Mouse (Mus musculus): Measurements from ENCODE around the gene Mipep. TPM values are rescaled to one million over a fixed set of nuclear protein-coding genes. Genes with fewer than 3 reads are reported as not detected.

Mipep gene
- polyA plus RNA-seq, 1 experiment from 2014 or later = 16.4 TPM

- Histone ChIP-seq H3K9ac (no peak overlapping the region), H3K4me3 (no peak overlapping the region), H3K27me3 (no peaks in the 10 kb centered on the region), H3K4me2 (no peak overlapping the region), H3K4me1 (replicated peaks) (peaks cover 41% of the 10 kb centered on the region), H3K9me3 (no peaks in the 10 kb centered on the region), H3K36me3 (peaks cover 25% of the 10 kb centered on the region), H3K27ac (no peak overlapping the region)
- ATAC-seq (ENCODE audit: low FRiP score) = no peak
- WGBS = 77% methylated on average over 9 of the region's 9 CpGs
These were observed 40.7 kb upstream of the Mipep start for GRCm38 (mm10) chr14:60743681-60744080.

- Histone ChIP-seq H3K4me3 (no peak overlapping the region), H3K9ac (no peak overlapping the region), H3K27ac (no peak overlapping the region), H3K36me3 (peaks cover 33% of the 10 kb centered on the region), H3K4me2 (no peak overlapping the region), H3K9me3 (no peaks in the 10 kb centered on the region), H3K27me3 (no peaks in the 10 kb centered on the region), H3K4me1 (replicated peaks) (peaks cover 33% of the 10 kb centered on the region)
- ATAC-seq (ENCODE audit: low FRiP score) = no peak
- WGBS = 88% methylated on average over 6 of the region's 6 CpGs
These were observed 39.2 kb upstream of the Mipep start for GRCm38 (mm10) chr14:60745201-60745600.

DNA sequence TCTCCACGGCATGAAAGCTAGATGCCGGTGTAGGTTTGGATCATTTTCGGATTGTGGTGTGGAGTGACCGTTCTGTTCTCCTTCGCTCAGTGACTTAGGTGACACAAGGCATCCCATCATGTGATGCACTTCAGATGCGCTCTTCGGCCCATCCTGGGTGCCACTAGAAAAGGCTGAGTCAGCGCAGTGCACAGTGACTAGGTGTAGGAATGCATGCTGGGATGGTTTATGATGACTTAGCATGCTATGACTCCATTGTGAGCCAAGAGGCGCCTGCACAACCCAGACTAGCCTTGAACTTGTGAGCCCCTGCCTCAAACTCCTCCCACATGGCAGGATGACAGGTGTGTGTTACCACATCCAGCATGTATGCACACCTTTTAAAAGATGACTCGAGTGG lies 38.2 kb upstream of the Mipep start:
- WGBS = 97% methylated on average over 10 of the region's 10 CpGs
- no peak overlapping the region for H3K27ac ChIP-seq
- H3K36me3 ChIP-seq = peaks cover 41% of the 10 kb centered on the region
- no peaks in the 10 kb centered on the region for H3K27me3 ChIP-seq
- H3K4me3 ChIP-seq = no peak overlapping the region
- H3K4me1 ChIP-seq (replicated peaks) = peaks cover 24% of the 10 kb centered on the region
- H3K9ac ChIP-seq = no peak overlapping the region
- no peak for ATAC-seq (ENCODE audit: low FRiP score)
- H3K4me2 ChIP-seq = no peak overlapping the region
- H3K9me3 ChIP-seq = no peaks in the 10 kb centered on the region

- Histone ChIP-seq H3K4me3 (no peak overlapping the region), H3K27ac (no peak overlapping the region), H3K4me2 (no peak overlapping the region), H3K9ac (no peak overlapping the region), H3K27me3 (no peaks in the 10 kb centered on the region), H3K4me1 (replicated peaks) (peaks cover 12% of the 10 kb centered on the region; the same call in 1 of the 2 replicates), H3K9me3 (no peaks in the 10 kb centered on the region), H3K36me3 (peaks cover 48% of the 10 kb centered on the region)
- no peak for ATAC-seq (ENCODE audit: low FRiP score)
- WGBS = 92% methylated on average over 21 of the region's 21 CpGs
These were observed 37.1 kb upstream of the Mipep start for GRCm38 (mm10) chr14:60747154-60747870.

- H3K27me3 ChIP-seq = no peaks in the 10 kb centered on the region
- no peak overlapping the region for H3K4me3 ChIP-seq
- H3K4me1 ChIP-seq (replicated peaks) = 0 out of 2 replicates have a peak, but pooled peaks cover 6% of the 10 kb centered on the region
- ATAC-seq (ENCODE audit: low FRiP score) = no peak
- H3K9ac ChIP-seq = no peak overlapping the region
- H3K4me2 ChIP-seq = no peak overlapping the region
- peaks cover 52% of the 10 kb centered on the region for H3K36me3 ChIP-seq
- H3K27ac ChIP-seq = no peak overlapping the region
- H3K9me3 ChIP-seq = no peaks in the 10 kb centered on the region
- WGBS = 87% methylated on average over 12 of the region's 12 CpGs
These were observed 34.5 kb upstream of the Mipep start for GRCm38 (mm10) chr14:60749880-60750279.

GRCm38 (mm10) chr14:60751581-60751980 lies 32.8 kb upstream of the Mipep start:
- no peaks in the 10 kb centered on the region for H3K9me3 ChIP-seq
- H3K4me2 ChIP-seq = no peak overlapping the region
- no peak overlapping the region for H3K4me3 ChIP-seq
- 0 out of 2 replicates have a peak, but pooled peaks cover 6% of the 10 kb centered on the region for H3K4me1 ChIP-seq (replicated peaks)
- H3K36me3 ChIP-seq = peaks cover 52% of the 10 kb centered on the region
- H3K9ac ChIP-seq = no peak overlapping the region
- no peaks in the 10 kb centered on the region for H3K27me3 ChIP-seq
- H3K27ac ChIP-seq = no peak overlapping the region
- no peak for ATAC-seq (ENCODE audit: low FRiP score)
- WGBS = 95% methylated on average over 16 of the region's 16 CpGs

DNA sequence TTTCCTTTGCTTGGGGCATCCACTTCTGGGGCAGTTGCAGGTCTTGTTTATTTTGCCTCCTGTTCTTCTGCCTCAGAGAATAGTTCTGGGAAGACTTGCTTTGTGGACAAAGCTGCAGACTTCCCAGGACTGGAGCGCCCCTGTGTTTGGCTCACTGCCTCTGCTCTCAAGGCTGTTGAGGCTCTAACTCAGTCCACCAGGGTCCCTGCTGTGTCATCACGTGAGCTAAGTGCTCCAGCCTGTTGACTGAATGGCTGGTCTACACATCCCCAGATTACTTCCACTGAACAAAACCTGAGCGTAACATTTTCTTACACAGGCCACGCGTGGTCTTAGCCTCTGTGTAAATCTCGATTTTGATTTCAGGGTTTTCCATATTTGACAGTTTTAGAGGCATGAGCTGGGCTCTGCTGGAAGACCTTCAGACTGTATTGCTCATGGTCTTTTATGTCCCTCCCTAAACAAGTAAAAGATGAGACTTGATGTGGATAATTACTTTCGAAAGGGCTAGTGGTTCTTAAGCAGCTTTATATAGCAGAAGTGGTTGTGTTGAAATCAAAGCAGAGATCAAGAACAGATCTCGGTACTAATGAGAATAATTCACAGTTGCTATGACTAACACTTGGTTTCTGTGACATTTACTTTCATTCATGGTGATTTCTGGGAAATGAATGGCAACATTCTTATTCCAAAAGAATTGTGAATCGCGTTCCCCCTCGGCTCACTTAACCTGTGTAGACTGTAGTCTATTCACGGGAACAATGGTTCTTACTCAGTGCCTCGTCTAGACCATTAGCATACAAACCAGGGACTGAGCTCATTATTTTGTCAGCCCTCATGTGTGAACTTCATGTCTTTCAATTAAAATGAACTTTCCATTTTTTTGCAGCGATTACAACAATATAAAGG lies 31.2 kb upstream of the Mipep start:
- 54% methylated on average over 14 of the region's 14 CpGs for WGBS
- Histone ChIP-seq H3K9ac (no peak overlapping the region), H3K27ac (peak overlapping the region; percentile 27), H3K4me3 (no peak overlapping the region), H3K36me3 (peaks cover 53% of the 10 kb centered on the region), H3K9me3 (no peaks in the 10 kb centered on the region), H3K4me1 (replicated peaks) (0 out of 2 replicates have a peak, but pooled peaks cover 6% of the 10 kb centered on the region), H3K4me2 (no peak overlapping the region), H3K27me3 (no peaks in the 10 kb centered on the region)
- ATAC-seq (ENCODE audit: low FRiP score) = peak; percentile 52; the same call in 1 of the 2 replicates

DNA sequence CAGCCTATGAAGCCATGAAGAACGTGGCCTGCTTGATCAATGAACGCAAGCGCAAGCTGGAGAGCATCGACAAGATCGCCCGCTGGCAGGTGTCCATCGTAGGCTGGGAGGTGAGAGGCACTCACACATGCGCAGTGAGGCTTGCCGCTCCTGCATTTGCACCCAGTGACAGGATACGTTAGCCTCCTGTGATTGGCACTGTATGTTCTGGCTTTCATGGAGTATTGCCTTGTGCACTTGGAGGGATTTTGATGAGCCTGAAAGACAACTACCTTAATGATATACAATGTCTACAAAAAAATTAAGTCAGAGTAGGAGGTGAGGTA lies 30.6 kb upstream of the Mipep start:
- ATAC-seq (ENCODE audit: low FRiP score) = no peak
- Histone ChIP-seq H3K36me3 (peaks cover 56% of the 10 kb centered on the region), H3K4me1 (replicated peaks) (0 out of 2 replicates have a peak, but pooled peaks cover 6% of the 10 kb centered on the region), H3K9me3 (no peaks in the 10 kb centered on the region), H3K4me2 (no peak overlapping the region), H3K27ac (peak overlapping the region; percentile 27; the same call in 1 of the 2 replicates), H3K9ac (no peak overlapping the region), H3K27me3 (no peaks in the 10 kb centered on the region), H3K4me3 (no peak overlapping the region)
- WGBS = 70% methylated on average over 10 of the region's 10 CpGs

DNA sequence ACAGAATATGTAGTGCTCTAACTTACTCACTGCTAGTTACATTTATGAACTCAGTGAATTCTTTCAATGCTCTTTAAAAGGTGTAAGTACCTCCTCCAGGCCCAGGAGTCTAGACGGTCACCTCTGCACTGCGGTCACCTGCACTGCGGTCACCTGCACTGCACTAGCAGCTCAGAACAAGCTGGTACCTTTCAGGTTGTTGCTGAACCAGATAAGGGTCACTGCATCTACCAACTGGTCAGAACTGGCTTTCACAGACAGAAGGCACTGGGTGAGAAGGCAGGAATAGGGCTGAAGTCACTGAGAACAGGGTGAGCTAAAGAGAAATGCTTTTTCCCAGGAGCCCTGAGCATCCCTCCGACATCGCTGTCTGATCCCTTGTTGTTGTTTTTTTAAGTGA lies 29.7 kb upstream of the Mipep start:
- Histone ChIP-seq H3K36me3 (peaks cover 64% of the 10 kb centered on the region), H3K27ac (no peak overlapping the region), H3K4me1 (replicated peaks) (0 out of 2 replicates have a peak, but pooled peaks cover 6% of the 10 kb centered on the region), H3K9me3 (no peaks in the 10 kb centered on the region), H3K9ac (no peak overlapping the region), H3K4me2 (no peak overlapping the region), H3K4me3 (no peak overlapping the region), H3K27me3 (no peaks in the 10 kb centered on the region)
- ATAC-seq (ENCODE audit: low FRiP score) = no peak
- 95% methylated on average over 5 of the region's 5 CpGs for WGBS

- ATAC-seq (ENCODE audit: low FRiP score) = no peak
These were observed 28.1 kb upstream of the Mipep start for GRCm38 (mm10) chr14:60756271-60756670.

DNA sequence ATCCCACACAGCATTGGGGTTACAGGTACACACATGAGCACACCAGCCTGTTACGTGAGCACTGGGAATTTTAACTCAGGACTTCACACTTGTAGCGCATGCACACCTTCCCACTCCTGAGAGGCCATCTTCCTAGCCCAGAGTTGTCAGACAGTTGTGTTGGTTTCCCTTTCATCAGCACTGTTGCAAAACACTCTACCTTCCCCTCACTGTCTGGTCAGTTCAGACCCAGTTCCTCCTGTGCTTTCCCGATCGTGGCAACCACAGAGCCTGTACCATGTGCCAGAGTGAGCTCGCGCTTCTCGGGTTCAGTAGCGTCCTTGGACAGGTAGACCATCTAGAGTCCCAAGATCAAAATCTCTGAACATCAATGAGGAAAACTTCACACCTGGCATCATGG lies 27.1 kb upstream of the Mipep start:
- H3K36me3 ChIP-seq = peaks cover 66% of the 10 kb centered on the region

More at GRCm38 (mm10) chr14:60756271-60756670, 28.1 kb upstream of the Mipep start:
- Histone ChIP-seq H3K4me3 (no peak overlapping the region), H3K4me2 (no peak overlapping the region), H3K4me1 (replicated peaks) (0 out of 2 replicates have a peak, but pooled peaks cover 6% of the 10 kb centered on the region), H3K9ac (no peak overlapping the region), H3K27me3 (no peaks in the 10 kb centered on the region), H3K9me3 (no peaks in the 10 kb centered on the region), H3K27ac (no peak overlapping the region), H3K36me3 (peaks cover 62% of the 10 kb centered on the region)
- 95% methylated on average over 15 of the region's 15 CpGs for WGBS

GRCm38 (mm10) chr14:60757722-60758121 lies 26.7 kb upstream of the Mipep start:
- Histone ChIP-seq H3K27ac (no peak overlapping the region), H3K4me2 (no peak overlapping the region), H3K4me1 (replicated peaks) (0 out of 2 replicates have a peak, but pooled peaks cover 6% of the 10 kb centered on the region), H3K9me3 (no peaks in the 10 kb centered on the region), H3K36me3 (peaks cover 67% of the 10 kb centered on the region), H3K9ac (no peak overlapping the region), H3K4me3 (no peak overlapping the region), H3K27me3 (no peaks in the 10 kb centered on the region)
- WGBS = 95% methylated on average over 7 of the region's 7 CpGs
- ATAC-seq (ENCODE audit: low FRiP score) = no peak

More for the DNA sequence above, 27.1 kb upstream of the Mipep start:
- Histone ChIP-seq H3K4me2 (no peak overlapping the region), H3K27me3 (no peaks in the 10 kb centered on the region), H3K4me3 (no peak overlapping the region), H3K27ac (no peak overlapping the region), H3K9ac (no peak overlapping the region), H3K9me3 (no peaks in the 10 kb centered on the region), H3K4me1 (replicated peaks) (0 out of 2 replicates have a peak, but pooled peaks cover 6% of the 10 kb centered on the region)
- 94% methylated on average over 8 of the region's 8 CpGs for WGBS
- ATAC-seq (ENCODE audit: low FRiP score) = no peak
